ENCODE assay signal across 38 mouse cellular contexts in the genomic region with DNA sequence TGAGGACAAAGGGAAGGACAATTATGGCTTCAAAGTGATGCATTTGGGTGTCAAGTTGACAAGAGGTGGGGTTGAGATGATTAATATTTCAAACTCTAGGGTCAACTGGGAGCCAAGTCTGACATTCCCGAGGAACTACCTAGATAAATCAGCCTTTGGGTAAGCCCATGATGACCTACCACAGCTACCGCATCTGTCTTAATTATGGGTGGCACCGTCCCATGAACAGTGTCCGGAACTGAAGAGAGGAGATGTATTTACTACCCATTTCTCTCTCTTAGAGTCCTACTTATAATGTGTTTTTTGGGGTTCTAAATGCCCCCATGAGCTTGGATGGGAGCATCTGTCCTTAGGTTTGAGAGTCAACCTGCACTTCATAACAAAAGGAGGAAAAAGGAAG. TPM values are rescaled to one million over a fixed set of nuclear protein-coding genes. Genes with fewer than 3 reads are reported as not detected.
"Had no signal": no experiment of that assay in that cellular context is flagged by ENCODE, and none has a peak within 500 bp of the region (broad histone marks: within the 10 kb centered on the region; RNA-seq: fewer than 3 reads in every experiment).

No protein-coding gene starts in this region.

- DNase-seq: left cerebral cortex, postnatal 4 days; liver; liver, embryonic 13.5 days; liver, postnatal 0 days; lung, adult 18-20 months; lung, adult 2 months; lung, embryonic 14.5 days; lung, postnatal 10 days; lung, postnatal 14 days; lung, postnatal 36 days; lung, postnatal 4 days; midbrain, embryonic 14.5 days had no signal

- H3K4me3 ChIP-seq: left cerebral cortex, adult 2 months; limb, embryonic 10.5 days; limb, embryonic 12.5 days; limb, embryonic 13.5 days; limb, embryonic 15.5 days; liver, embryonic 12.5 days; liver, embryonic 13.5 days; liver, embryonic 15.5 days; lung, embryonic 15.5 days; megakaryocyte, embryonic 14.5 days; midbrain, embryonic 10.5 days; midbrain, embryonic 12.5 days; midbrain, embryonic 15.5 days; myocyte; neural tube, embryonic 12.5 days had no signal

- ATAC-seq: liver, embryonic 12.5 days; liver, postnatal 0 days; lung, postnatal 0 days; midbrain, embryonic 15.5 days; midbrain, embryonic 16.5 days had no signal

- H3K4me2 ChIP-seq: limb, embryonic 12.5 days; limb, embryonic 13.5 days; limb, embryonic 15.5 days; liver, embryonic 11.5 days; liver, embryonic 12.5 days; liver, embryonic 13.5 days; liver, embryonic 15.5 days; lung, embryonic 14.5 days; lung, embryonic 15.5 days; midbrain, embryonic 12.5 days; midbrain, embryonic 15.5 days; neural tube, embryonic 12.5 days had no signal

- H3K27me3 ChIP-seq: limb, embryonic 12.5 days; limb, embryonic 13.5 days; limb, embryonic 15.5 days; liver, embryonic 12.5 days; liver, embryonic 13.5 days; liver, embryonic 15.5 days; lung, embryonic 15.5 days; megakaryocyte, embryonic 14.5 days; midbrain, embryonic 12.5 days; midbrain, embryonic 15.5 days; neural tube, embryonic 12.5 days had no signal

- H3K4me1 ChIP-seq: limb, embryonic 10.5 days; limb, embryonic 12.5 days; limb, embryonic 13.5 days; limb, embryonic 15.5 days; liver, embryonic 12.5 days; liver, embryonic 13.5 days; liver, embryonic 15.5 days; lung, embryonic 15.5 days; megakaryocyte, embryonic 14.5 days; midbrain, embryonic 10.5 days; midbrain, embryonic 12.5 days; midbrain, embryonic 15.5 days; neural tube, embryonic 12.5 days had no signal

- H3K9ac ChIP-seq: limb, embryonic 12.5 days; limb, embryonic 13.5 days; limb, embryonic 15.5 days; liver, embryonic 12.5 days; liver, embryonic 13.5 days; liver, embryonic 14.5 days; liver, embryonic 15.5 days; liver, postnatal 0 days; lung, embryonic 14.5 days; lung, embryonic 15.5 days; midbrain, embryonic 12.5 days; midbrain, embryonic 15.5 days; neural tube, embryonic 12.5 days had no signal

- H3K27ac ChIP-seq: left cerebral cortex, adult 2 months; limb, embryonic 10.5 days; limb, embryonic 12.5 days; limb, embryonic 13.5 days; limb, embryonic 15.5 days; liver, embryonic 12.5 days; liver, embryonic 13.5 days; liver, embryonic 14.5 days; liver, embryonic 15.5 days; lung, embryonic 15.5 days; macrophage; midbrain, embryonic 10.5 days; midbrain, embryonic 12.5 days; midbrain, embryonic 15.5 days; neural tube, embryonic 12.5 days had no signal

- H3K9me3 ChIP-seq: limb, embryonic 10.5 days; limb, embryonic 12.5 days; limb, embryonic 13.5 days; liver, embryonic 12.5 days; liver, embryonic 13.5 days; liver, embryonic 15.5 days; lung, embryonic 15.5 days; midbrain, embryonic 12.5 days; midbrain, embryonic 15.5 days; neural tube, embryonic 12.5 days had no signal

- H3K36me3 ChIP-seq: limb, embryonic 10.5 days; limb, embryonic 12.5 days; limb, embryonic 13.5 days; limb, embryonic 15.5 days; liver, embryonic 12.5 days; liver, embryonic 13.5 days; liver, embryonic 15.5 days; lung, embryonic 15.5 days; midbrain, embryonic 10.5 days; midbrain, embryonic 12.5 days; midbrain, embryonic 15.5 days; neural tube, embryonic 12.5 days had no signal

RNA-seq across cellular contexts. Expression of a gene that starts 38.5 kb away (rescaled TPM):
- polyA plus RNA-seq: limb, embryonic 11.5 days; limb, embryonic 12.5 days; limb, embryonic 13.5 days; limb, embryonic 14.5 days; limb, embryonic 15.5 days; liver, adult 2 months; liver, embryonic 11.5 days; liver, embryonic 12.5 days; liver, embryonic 13.5 days; liver, embryonic 15.5 days; liver, embryonic 16.5 days; liver, postnatal 0 days; lung, embryonic 14.5 days; lung, embryonic 15.5 days; lung, embryonic 16.5 days; macrophage; midbrain, embryonic 10.5 days; midbrain, embryonic 12.5 days; midbrain, embryonic 14.5 days; midbrain, embryonic 15.5 days; midbrain, embryonic 16.5 days; midbrain, postnatal 0 days; myocyte; neural tube, embryonic 11.5 days had no signal
